Mouse (Mus musculus): ENCODE data around the gene Uvrag. TPM values are rescaled to one million over a fixed set of nuclear protein-coding genes. Genes with fewer than 3 reads are reported as not detected.

Gene Uvrag
- polyA plus RNA-seq, 1 experiment from 2014 or later = 19.1 TPM

DNA sequence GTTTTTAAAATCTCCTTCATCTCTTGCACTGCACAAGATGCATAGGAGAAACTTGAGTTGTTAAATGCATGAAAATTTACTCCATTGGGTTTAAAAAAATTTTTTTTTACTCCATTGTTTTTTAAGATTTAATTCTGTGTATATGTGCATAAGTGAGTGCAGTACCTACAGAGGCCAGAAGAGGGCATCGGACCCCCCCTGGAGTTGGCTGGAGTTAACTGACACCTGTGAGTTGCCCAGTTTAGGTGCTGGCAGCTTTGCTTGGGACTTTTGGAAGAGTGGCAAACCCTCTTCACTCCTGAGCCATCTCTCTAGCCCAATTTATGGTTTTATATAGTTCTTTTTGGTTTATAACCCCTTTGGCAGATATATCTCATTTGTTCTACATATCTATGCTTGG, 239.8 kb downstream of the Uvrag start:
- Histone ChIP-seq H3K36me3 (no peaks in the 10 kb centered on the region), H3K9me3 (replicated peaks) (no peaks in the 10 kb centered on the region), H3K27me3 (no peaks in the 10 kb centered on the region), H3K4me3 (replicated peaks) (no peak overlapping the region), H3K9ac (no peak overlapping the region), H3K4me2 (no peak overlapping the region), H3K27ac (no peak overlapping the region), H3K4me1 (peaks cover 68% of the 10 kb centered on the region)
- WGBS = 90% methylated on average over 1 of the region's 1 CpGs
- no peak for ATAC-seq (replicated peaks; ENCODE audit: low FRiP score)

DNA sequence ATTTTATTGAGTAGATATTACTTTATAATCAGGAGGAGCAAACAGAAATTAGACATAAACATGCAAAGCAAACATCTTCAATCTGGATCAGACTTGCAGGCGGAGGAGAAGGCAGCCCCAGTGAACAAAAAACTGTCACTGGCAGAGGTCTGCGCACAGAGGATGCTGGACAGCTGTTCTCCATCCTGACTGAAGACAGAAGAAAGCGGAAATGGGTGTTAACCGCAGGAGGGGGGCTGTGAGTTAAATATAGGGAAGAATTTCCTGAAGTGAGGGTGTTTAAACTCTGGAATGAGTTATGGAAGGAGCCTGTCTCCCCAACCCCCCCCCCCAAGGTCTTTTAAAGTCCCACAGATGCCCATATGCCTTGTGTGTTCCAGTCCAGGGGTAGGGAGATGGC, 241.1 kb downstream of the Uvrag start:
- Histone ChIP-seq H3K9ac (no peak overlapping the region), H3K9me3 (replicated peaks) (no peaks in the 10 kb centered on the region), H3K4me2 (no peak overlapping the region), H3K36me3 (no peaks in the 10 kb centered on the region), H3K27me3 (no peaks in the 10 kb centered on the region), H3K4me1 (peaks cover 70% of the 10 kb centered on the region), H3K4me3 (replicated peaks) (no peak overlapping the region), H3K27ac (peak overlapping the region; percentile 82)
- WGBS = 36% methylated on average over 4 of the region's 4 CpGs
- ATAC-seq (replicated peaks; ENCODE audit: low FRiP score) = peak; percentile 73

DNA sequence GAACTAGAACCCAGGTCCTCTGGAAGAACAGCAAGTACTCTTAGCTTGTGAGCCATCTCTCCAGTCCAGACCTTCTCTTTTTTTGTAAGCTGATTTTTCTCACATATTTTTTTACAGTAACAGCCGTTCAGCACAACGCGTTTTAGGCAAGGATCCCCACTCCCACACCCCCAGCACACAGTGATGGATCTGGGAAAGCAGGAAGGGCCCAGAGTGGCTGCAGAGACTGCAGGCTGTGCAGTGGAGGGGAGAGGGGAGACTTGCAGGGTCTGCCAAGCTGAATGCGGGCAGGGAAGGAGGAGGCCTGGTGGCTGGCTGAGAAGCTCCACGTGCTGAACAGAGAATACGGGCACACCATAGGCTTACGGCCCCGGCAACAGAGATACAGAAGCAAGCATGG, 243.6 kb downstream of the Uvrag start:
- 91% methylated on average over 8 of the region's 8 CpGs for WGBS
- Histone ChIP-seq H3K9me3 (replicated peaks) (no peaks in the 10 kb centered on the region), H3K27me3 (no peaks in the 10 kb centered on the region), H3K4me3 (replicated peaks) (no peak overlapping the region), H3K9ac (no peak overlapping the region), H3K36me3 (no peaks in the 10 kb centered on the region), H3K4me2 (no peak overlapping the region), H3K4me1 (peaks cover 69% of the 10 kb centered on the region), H3K27ac (no peak overlapping the region)
- ATAC-seq (replicated peaks; ENCODE audit: low FRiP score) = no peak

DNA sequence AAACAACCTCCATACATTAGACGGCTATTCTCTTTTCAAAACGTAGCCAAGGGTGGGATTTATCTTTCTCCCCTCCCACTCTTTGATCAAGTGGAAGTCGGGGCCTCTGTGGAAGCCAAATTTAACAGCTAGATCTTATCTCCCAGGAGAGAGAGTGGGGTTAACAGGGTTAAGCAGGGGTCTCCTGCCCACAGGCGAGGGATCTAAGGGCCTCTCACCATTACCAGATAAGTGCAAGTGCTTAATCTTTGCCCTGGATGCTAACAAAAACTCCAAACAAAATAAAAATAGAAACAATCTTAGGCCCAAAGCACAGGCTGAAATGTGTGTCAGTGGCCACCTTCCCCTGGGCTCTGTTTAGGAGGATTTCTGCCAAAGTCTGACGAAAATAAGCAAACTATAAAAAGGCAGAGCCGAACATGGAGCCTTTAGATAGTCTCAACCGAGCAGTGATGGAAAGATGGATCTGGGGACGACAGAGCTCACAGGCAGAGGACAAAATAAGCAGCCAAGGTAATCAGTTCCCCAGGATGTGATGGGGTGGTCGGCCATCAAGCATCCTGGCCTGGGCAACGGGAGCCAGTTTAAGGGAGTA, 245.3 kb downstream of the Uvrag start:
- no peak overlapping the region for H3K9ac ChIP-seq
- no peak for ATAC-seq (replicated peaks; ENCODE audit: low FRiP score)
- H3K27ac ChIP-seq = peak overlapping the region; percentile 89
- no peak overlapping the region for H3K4me3 ChIP-seq (replicated peaks)
- no peaks in the 10 kb centered on the region for H3K27me3 ChIP-seq
- no peaks in the 10 kb centered on the region for H3K9me3 ChIP-seq (replicated peaks)
- peaks cover 75% of the 10 kb centered on the region for H3K4me1 ChIP-seq
- WGBS = 22% methylated on average over 10 of the region's 10 CpGs
- 0 out of 2 replicates have a peak overlapping the region, but pooled peaks have one; percentile 1 for H3K4me2 ChIP-seq
- H3K36me3 ChIP-seq = no peaks in the 10 kb centered on the region

GRCm38 (mm10) chr7:98894768-98895167, 246.2 kb downstream of the Uvrag start:
- H3K4me2 ChIP-seq = no peak overlapping the region
- peaks cover 72% of the 10 kb centered on the region for H3K4me1 ChIP-seq
- H3K9me3 ChIP-seq (replicated peaks) = no peaks in the 10 kb centered on the region
- ATAC-seq (replicated peaks; ENCODE audit: low FRiP score) = 0 out of 2 replicates have a peak, but pooled peaks have one; percentile 47
- no peaks in the 10 kb centered on the region for H3K36me3 ChIP-seq
- peak overlapping the region; percentile 89 for H3K27ac ChIP-seq
- H3K9ac ChIP-seq = no peak overlapping the region
- no peak overlapping the region for H3K4me3 ChIP-seq (replicated peaks)
- no peaks in the 10 kb centered on the region for H3K27me3 ChIP-seq
- WGBS = 31% methylated on average over 5 of the region's 5 CpGs

- H3K27me3 ChIP-seq = no peaks in the 10 kb centered on the region
- 75% methylated on average over 5 of the region's 5 CpGs for WGBS
- ATAC-seq (replicated peaks; ENCODE audit: low FRiP score) = no peak
- no peak overlapping the region for H3K4me3 ChIP-seq (replicated peaks)
- H3K4me2 ChIP-seq = no peak overlapping the region
- peak overlapping the region; percentile 89 for H3K27ac ChIP-seq
- no peaks in the 10 kb centered on the region for H3K36me3 ChIP-seq
- H3K9ac ChIP-seq = no peak overlapping the region
- H3K4me1 ChIP-seq = peaks cover 73% of the 10 kb centered on the region
- no peaks in the 10 kb centered on the region for H3K9me3 ChIP-seq (replicated peaks)
These were observed 246.6 kb downstream of the Uvrag start for GRCm38 (mm10) chr7:98894305-98894704.

DNA sequence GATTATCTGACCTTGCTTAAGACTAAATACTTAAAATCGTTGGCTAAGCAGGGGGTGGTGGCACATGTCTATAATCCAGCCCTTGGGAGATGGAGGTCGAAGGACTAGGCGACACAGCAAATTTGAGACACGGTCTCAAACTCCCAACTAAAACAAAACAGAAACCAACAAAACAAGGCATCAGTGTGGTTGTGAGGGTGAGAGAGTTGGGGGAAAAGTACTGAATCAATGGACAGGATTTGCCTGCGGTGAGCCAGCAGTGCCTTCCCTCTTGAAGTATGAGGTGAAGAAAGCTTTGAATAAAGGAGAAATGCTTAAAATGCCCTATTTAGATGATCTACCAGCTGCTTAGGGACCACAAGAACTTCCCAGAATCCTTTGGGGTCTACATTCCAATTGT, 247.8 kb downstream of the Uvrag start:
- 77% methylated on average over 5 of the region's 5 CpGs for WGBS
- Histone ChIP-seq H3K4me3 (replicated peaks) (no peak overlapping the region), H3K27ac (no peak overlapping the region), H3K9ac (no peak overlapping the region), H3K36me3 (no peaks in the 10 kb centered on the region), H3K4me1 (peaks cover 75% of the 10 kb centered on the region), H3K9me3 (replicated peaks) (no peaks in the 10 kb centered on the region), H3K27me3 (no peaks in the 10 kb centered on the region), H3K4me2 (no peak overlapping the region)
- no peak for ATAC-seq (replicated peaks; ENCODE audit: low FRiP score)

DNA sequence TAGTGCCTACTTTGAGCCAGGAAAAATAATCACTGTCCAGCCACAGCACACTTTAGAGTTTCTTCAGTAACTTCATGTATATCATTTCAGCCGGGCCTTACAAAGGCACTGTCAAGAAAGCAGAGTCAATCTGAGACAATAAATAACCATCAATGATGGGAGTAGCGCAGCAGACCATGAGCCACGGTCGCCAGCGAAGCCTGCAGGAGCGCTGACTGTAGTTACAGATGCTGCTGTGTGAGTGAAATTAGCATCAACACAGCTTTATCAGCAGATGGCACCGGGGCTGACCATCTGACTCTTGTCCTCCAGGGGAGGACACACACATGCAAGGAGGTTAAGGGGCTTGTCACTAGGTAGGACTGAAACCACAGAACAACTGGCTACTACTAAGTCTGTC, 251.7 kb downstream of the Uvrag start:
- WGBS = 32% methylated on average over 7 of the region's 7 CpGs
- H3K27ac ChIP-seq = no peak overlapping the region
- no peak for ATAC-seq (replicated peaks; ENCODE audit: low FRiP score)
- no peak overlapping the region for H3K4me2 ChIP-seq
- H3K9me3 ChIP-seq (replicated peaks) = no peaks in the 10 kb centered on the region
- peaks cover 11% of the 10 kb centered on the region; the same call in 1 of the 2 replicates for H3K36me3 ChIP-seq
- no peak overlapping the region for H3K9ac ChIP-seq
- H3K27me3 ChIP-seq = no peaks in the 10 kb centered on the region
- no peak overlapping the region for H3K4me3 ChIP-seq (replicated peaks)
- peaks cover 52% of the 10 kb centered on the region for H3K4me1 ChIP-seq

- H3K9me3 ChIP-seq (replicated peaks) = no peaks in the 10 kb centered on the region
- ATAC-seq (replicated peaks; ENCODE audit: low FRiP score) = no peak
These were observed 252.1 kb downstream of the Uvrag start for GRCm38 (mm10) chr7:98888810-98889209.

GRCm38 (mm10) chr7:98887811-98888261, 253.1 kb downstream of the Uvrag start:
- no peak overlapping the region for H3K9ac ChIP-seq
- H3K27me3 ChIP-seq = no peaks in the 10 kb centered on the region
- H3K36me3 ChIP-seq = peaks cover 11% of the 10 kb centered on the region
- H3K9me3 ChIP-seq (replicated peaks) = no peaks in the 10 kb centered on the region
- peak; percentile 83 for ATAC-seq (replicated peaks; ENCODE audit: low FRiP score)
- H3K4me2 ChIP-seq = peak overlapping the region; percentile 45
- H3K4me1 ChIP-seq = peaks cover 46% of the 10 kb centered on the region
- no peak overlapping the region for H3K27ac ChIP-seq
- no peak overlapping the region for H3K4me3 ChIP-seq (replicated peaks)
- WGBS = 35% methylated on average over 22 of the region's 22 CpGs

More at GRCm38 (mm10) chr7:98888810-98889209, 252.1 kb downstream of the Uvrag start:
- 50% methylated on average over 5 of the region's 5 CpGs for WGBS
- Histone ChIP-seq H3K27me3 (no peaks in the 10 kb centered on the region), H3K4me1 (peaks cover 48% of the 10 kb centered on the region), H3K36me3 (peaks cover 11% of the 10 kb centered on the region; the same call in 1 of the 2 replicates), H3K27ac (no peak overlapping the region), H3K9ac (no peak overlapping the region), H3K4me3 (replicated peaks) (no peak overlapping the region), H3K4me2 (no peak overlapping the region)

DNA sequence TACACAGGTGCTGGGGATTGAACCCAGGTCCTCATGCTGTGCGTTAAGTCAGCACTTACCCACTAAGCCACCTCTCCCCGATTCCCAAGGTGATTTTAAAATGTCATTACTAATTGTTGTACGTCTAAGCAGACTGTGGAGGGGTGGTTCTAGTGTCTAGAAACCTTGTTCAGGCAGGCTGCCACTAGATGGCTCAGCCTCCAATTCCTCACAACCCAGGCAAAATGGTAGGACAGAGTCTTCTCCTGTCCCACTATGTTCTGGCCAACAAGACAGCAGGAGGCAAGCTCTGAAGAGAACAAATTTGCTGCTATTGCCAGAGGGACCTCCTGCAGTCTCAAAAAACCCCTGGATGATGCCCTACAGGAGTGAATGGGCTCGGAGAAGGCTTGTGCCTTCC, 259.1 kb downstream of the Uvrag start:
- no peak for ATAC-seq (replicated peaks; ENCODE audit: low FRiP score)
- Histone ChIP-seq H3K4me2 (no peak overlapping the region), H3K27me3 (no peaks in the 10 kb centered on the region), H3K9me3 (replicated peaks) (no peaks in the 10 kb centered on the region), H3K36me3 (peaks cover 8% of the 10 kb centered on the region), H3K4me3 (replicated peaks) (no peak overlapping the region), H3K9ac (no peak overlapping the region), H3K27ac (no peak overlapping the region), H3K4me1 (0 out of 2 replicates have a peak, but pooled peaks cover 2% of the 10 kb centered on the region)
- 68% methylated on average over 4 of the region's 4 CpGs for WGBS

- no peaks in the 10 kb centered on the region for H3K9me3 ChIP-seq (replicated peaks)
- H3K4me2 ChIP-seq = no peak overlapping the region
- H3K27me3 ChIP-seq = no peaks in the 10 kb centered on the region
- H3K9ac ChIP-seq = no peak overlapping the region
- H3K4me3 ChIP-seq (replicated peaks) = no peak overlapping the region
- H3K27ac ChIP-seq = no peak overlapping the region
- H3K36me3 ChIP-seq = no peaks in the 10 kb centered on the region; the same call in 1 of the 2 replicates
- ATAC-seq (replicated peaks; ENCODE audit: low FRiP score) = no peak
- H3K4me1 ChIP-seq = peaks cover 14% of the 10 kb centered on the region
- 88% methylated on average over 2 of the region's 2 CpGs for WGBS
These were observed 261.8 kb downstream of the Uvrag start for GRCm38 (mm10) chr7:98879176-98879575.

DNA sequence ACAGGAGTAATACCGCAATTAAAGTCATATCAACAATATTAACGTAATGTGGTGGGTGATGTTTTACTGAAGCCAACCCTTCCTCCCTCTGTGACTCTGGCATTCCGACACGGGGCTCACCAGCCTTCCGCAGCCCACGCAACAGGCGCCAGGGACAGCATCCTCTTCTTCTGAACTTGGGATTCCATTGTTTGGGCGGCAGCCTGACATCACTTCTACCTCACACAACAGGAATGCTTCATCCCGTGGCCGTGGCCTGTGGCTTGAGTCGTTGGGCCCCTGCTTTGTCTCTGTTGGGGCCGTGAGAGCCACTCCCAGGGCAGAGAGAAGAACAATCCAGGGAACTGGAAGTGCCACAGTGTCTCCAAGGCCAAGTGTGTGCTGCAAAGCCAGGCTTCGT, 264.8 kb downstream of the Uvrag start:
- no peak for ATAC-seq (replicated peaks; ENCODE audit: low FRiP score)
- WGBS = 39% methylated on average over 13 of the region's 13 CpGs
- no peak overlapping the region for H3K4me3 ChIP-seq (replicated peaks)
- H3K36me3 ChIP-seq = no peaks in the 10 kb centered on the region
- 0 out of 2 replicates have a peak overlapping the region, but pooled peaks have one; percentile 10 for H3K4me2 ChIP-seq
- H3K9ac ChIP-seq = no peak overlapping the region
- H3K27ac ChIP-seq = no peak overlapping the region
- H3K27me3 ChIP-seq = peaks cover 16% of the 10 kb centered on the region; the same call in 1 of the 2 replicates
- H3K9me3 ChIP-seq (replicated peaks) = no peaks in the 10 kb centered on the region
- H3K4me1 ChIP-seq = peaks cover 15% of the 10 kb centered on the region
